Mouse (Mus musculus): ENCODE data around the gene Gcc1.

Gene Gcc1

DNA sequence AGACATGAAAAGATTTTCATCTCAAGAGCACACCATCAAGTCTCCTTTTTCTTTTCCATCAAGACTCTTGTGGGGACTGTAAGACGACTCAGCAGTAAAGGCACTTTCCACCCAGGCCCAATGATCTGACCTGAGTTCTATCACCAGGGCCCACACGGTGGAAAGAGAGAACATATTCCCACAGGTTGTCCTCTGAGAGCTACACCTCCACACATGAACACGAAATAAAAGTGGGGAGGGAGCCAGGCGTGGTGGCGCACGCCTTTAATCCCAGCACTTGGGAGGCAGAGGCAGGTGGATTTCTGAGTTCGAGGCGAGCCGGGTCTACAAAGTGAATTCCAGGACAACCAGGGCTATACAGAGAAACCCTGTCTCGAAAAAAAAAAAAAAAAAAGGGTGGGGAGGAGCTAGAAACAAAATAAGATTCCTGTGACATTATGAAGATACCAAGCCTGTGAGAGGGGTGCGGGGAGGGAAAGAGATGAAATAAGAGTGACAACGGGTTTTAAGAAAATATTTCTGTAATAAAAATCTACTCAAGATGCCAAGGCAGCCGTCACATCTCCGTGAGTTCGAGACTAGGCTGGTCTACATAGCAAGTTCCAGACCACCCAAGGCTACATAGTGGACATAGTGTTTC, 5.4 kb downstream of the Gcc1 start:
- no peak for DNase-seq (ENCODE audit: low read depth)

DNA sequence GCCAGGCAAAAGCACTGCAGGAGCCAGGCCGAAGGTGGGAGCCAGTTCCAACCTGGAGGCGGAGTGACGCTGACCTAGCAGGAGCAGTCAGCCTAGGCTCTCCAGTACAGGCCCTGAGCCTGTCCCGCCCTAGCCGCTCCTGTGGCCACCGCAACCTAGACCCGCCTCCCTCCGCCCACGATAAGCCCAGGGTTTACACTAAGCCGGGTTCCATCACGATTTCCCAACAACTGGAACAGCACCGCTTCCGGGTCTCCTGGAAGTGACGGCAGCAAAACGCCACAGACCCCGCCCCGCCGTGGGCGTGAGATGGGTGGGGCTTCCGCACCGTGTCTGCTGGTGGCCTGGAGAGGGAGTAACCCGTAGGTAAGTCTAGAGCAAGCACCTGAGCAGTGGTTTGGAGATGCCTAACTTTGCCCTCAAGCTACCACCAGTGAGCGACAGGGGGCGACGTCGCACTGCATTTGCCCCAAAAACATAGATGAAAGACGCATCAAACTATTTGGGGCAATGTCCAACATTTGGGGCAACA, 6.7 kb downstream of the Gcc1 start:
- peak; percentile 98 for DNase-seq (ENCODE audit: low read depth)

DNA sequence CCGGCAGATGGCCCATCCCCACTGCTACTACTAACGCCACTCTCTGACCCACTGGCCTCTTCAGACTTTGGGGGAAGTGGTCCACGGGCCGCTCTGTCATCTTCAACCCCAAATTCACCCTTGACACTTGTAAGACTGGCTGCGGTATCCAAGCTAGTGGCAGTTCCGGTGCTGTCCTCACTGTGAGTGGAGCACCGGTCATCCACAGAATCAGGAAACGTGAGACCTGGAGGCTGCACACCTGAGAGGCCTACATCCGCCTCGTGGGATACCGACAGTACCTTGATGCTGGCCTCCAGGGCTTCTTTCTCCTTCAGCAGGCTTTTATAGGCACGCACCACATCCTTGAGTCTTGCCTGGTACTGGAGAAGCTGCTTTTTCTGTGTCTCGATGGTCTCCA, 7.3 kb downstream of the Gcc1 start:
- DNase-seq (ENCODE audit: low read depth) = no peak

DNA sequence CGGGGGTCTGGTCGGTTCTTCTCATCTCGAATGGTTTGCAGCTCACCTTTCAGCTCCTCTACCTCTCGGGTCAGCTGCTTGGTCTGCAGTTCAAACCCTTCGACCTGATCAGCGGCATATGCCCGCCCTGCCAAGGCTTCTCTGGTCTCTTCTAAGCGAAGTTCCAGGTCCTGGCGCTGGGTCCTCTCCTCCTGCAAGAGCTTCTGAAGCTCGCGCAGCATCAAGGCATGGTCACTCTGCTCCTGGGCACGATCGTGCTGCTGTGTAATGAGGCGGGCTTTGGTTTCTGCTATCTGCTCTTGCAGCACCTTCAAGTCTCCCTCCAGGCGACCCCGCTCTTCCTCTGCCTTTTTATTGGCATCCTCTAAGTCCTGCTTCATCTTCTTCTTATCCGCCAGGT, 7.8 kb downstream of the Gcc1 start:
- DNase-seq (ENCODE audit: low read depth) = no peak

DNA sequence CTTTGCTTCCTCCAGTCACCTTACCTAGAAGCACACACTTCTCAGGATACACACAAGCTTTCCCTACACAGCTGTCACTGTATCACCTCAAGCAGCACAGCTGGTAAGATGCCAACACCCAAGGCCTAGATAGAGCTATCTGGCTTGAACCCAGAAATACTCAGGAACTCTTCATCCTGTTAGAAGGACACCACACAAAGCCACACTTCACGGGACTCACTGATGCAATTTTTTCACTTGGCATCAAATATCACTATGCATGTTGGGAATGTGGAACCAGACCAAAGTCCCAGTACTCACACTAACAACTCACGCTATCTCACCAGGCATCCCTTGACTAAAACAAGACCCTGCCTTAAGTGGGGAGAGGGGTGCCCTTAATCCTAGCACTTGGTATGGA, 8.5 kb downstream of the Gcc1 start:
- no peak for DNase-seq (ENCODE audit: low read depth)

DNA sequence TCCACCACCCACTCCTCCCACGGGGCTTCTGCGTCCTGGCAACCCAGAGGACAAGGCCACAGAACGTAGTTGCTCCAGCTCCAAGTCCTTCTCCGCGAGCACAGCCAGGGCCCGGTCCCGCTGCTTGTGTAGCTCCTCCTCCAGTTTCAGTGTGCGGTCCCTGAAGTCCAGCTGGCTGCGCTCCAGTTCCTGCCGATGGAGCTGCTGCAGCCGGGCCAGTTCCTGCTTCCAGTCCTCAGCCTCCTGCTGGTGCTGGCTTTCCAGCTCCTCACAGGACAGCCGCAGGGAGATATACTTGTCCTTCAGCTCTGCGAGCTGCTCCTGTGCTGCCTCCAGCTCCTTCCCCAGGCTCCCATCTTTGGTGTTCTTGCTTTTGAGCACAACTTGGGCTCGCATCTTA, 9.7 kb downstream of the Gcc1 start:
- DNase-seq (ENCODE audit: low read depth) = no peak

DNA sequence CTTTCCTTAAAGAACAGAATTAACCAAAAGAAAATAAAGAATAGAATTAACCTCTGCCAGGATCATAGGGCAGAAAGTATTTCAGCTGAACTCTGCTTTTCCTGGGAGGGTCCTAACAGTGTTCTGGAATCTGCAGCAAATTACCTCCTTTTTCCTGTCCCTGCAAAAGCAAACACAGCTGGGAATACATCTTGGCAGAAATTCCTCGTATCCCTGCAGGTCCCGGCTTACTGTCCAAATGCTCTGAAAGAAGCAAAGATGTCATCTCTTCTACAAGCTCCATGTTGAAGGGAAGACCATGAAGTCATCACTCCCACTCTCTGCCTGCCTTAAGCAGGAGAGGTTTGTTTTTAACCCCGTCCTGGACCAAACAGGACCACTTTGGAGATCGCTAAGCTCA, 11.2 kb downstream of the Gcc1 start:
- DNase-seq (ENCODE audit: low read depth) = no peak

DNA sequence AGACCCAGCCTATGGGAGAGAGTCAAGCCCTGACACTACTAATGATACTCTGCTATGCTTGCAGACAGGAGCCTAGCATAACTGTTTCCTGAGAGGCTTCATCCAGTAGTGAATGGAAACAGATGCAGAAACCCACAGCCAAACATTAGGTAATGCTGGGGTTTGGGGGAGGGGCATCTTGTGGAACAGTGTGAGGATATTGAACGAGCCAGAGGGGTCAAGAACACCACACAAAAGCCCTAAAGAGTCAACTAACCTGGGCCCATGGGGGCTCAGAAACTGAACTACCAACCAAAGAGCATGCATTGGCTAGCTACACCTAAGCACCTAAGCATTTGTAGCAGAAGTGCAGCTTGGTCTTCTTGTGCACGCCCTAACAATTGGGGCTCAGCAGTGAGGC, 17.0 kb downstream of the Gcc1 start:
- DNase-seq (ENCODE audit: low read depth) = no peak

DNA sequence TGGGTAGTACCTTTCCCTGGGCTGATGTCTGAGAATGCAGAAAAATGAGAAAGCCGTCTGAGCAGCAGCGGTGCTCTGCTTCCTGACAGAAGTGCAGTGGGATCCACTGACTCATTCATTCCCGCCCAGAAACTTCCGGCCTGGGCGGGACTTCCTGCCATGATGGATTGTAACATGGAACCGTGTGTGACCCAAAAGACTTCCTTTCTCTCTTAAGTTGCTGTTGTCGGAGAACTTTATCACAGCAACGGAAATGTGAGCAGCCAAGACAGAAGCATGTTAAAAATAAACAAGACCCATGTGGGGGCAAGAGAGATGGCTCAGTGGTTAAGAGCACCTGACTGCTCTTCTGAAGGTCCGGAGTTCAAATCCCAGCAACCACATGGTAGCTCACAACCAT, 18.1 kb downstream of the Gcc1 start:
- no peak for DNase-seq (ENCODE audit: low read depth)

DNA sequence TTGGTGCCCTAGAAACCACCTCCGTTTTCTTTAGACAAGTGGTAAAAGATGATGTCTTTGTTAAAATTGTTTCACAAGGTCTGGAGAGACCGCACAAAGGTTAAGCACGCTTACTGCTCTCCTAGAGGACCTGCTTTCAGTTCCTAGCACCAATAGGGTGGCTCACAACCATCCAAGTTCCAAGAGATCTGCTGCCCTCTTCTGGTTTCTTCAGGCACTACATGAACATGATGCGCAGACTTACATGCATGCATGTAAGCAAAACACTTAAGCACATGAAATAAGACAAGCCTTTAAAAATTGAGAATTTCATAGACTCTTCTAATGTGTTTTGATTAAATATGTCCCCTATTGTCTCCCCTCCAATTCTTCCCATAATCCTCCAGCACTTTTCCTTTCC, 28.4 kb downstream of the Gcc1 start:
- DNase-seq (ENCODE audit: low read depth) = no peak

DNA sequence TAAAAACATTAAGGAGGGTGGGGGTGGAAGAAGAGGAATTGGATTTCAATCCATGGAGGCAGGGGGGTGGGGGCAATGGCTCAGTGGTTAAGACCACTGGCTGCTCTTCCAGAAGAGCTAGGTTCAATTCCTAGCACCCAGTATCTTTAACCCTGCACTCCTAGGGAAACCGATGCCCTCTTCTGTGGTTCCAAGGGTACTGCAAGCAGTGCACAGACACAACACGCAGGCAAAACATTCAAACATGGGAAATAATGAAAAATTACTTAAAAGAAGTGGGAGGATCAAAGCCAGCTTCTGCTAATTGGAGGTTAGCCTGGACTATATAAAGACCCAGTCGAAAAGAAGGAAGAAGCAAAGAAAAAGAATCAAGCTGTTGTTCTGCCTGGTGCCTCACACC, 29.5 kb downstream of the Gcc1 start:
- no peak for DNase-seq (ENCODE audit: low read depth)

DNA sequence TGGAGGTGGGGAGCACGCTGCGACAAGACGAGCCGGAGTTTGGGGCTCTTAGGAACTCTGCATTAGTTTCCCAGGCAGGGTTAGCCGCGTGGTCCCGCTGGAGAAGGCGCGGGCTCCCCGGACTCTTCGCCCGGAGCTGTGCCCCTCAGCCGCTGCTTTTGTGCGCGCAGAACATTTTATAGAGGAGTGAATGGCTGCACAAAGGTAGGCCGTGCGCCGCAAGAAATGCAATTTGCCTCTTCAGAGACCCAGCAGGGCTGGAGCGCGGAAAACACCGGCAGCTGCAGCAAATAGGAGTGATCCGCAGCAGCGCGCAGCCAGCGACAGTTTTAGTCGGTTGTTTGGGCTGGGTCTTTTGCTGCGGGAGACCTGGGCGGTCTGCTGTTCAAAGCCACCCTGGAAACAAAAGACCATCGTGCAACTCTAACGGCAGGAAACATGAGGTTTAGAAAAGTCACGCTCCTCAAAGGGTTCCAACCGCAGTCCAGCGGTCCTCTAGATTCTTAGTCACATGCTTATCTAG, 30.4 kb downstream of the Gcc1 start, which contains the start of gene Zfp800:
Gene Zfp800, minus strand, starts transcription at position 325 of the 523 bp plus-strand sequence.
- no peak for DNase-seq (ENCODE audit: low read depth)

DNA sequence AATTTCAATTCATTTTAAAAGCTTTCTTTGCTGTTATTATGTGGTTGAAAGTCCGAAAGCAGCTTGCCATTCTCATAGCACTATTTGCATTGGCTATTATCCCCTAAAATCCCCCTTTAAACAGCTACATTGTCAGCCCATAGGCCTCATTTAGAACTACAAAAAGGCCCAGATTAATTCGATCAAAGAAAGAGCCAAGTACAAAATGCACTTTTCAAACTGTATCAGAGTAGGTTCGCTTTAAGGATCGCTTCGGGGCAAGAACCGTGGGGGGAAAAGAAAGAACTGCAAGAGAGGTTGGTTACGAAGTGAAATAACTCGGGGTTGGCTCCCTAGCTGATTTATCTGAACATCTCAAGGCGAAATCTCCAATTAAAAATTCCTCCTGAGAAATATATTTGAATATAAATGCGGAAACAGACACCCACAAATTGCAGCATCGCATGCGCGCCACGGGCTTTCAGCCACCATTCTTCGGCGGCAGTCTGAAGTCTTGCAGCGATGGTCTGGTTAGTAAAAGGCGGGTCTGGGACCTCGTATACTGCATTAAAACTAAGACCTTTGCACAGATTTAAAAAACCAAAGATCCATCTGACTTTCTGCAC, 31.2 kb downstream of the Gcc1 start:
- DNase-seq (ENCODE audit: low read depth) = no peak

DNA sequence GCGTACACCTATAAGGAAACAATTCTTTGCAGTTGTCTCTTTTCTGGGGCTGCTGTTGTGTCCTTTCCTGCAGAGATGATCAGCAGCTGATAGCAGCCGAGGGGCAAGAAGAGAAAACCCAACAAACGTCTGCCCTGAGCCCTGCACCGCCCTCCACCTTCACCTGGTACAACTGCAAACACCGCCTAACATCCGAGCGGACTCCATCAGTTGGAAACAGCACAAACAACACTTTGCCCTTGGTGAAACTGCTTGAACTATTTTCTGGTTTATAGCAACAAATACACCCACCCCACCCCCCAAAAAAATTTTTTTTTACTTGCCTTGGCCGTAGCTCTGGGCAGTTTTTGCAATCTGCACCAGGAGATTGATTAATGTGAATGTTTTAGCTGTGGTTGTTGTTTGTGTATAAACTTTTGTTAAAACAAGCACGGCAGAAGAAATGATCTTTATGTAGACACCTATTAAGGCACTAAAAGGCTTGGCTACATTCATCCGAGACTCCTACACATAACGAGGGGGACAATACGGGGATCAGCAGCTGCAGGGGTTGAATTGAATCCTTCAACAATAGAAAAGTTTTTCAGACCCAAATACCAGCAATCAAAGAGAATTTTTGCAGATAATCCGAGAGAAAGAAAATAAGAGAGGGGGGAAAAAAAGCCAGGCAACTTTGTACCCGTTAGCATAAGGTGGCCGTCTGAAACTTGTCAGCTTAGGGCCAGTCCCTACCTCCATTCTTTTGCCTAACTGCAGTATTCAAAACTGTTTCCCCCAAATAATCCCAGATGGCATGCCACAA, 31.9 kb downstream of the Gcc1 start:
- DNase-seq (ENCODE audit: low read depth) = no peak

DNA sequence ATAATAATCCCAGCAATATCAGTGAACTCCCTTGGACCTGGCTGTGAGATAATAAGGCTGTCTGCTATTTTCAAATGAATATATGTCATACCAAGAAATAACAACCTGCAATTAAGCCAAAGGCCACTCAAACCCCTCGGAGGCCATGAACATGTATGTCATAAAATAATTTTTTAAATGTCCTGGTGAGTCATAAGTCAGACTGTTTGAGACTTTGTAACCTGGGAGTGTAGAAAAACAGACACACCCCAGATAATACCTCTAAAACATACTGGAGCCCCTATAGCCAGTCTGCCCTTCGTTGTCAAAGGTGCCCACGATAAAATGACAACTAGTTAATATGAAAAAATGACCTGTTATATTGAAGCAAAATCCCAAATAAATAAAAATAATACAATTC, 39.2 kb downstream of the Gcc1 start:
- DNase-seq (ENCODE audit: low read depth) = no peak

DNA sequence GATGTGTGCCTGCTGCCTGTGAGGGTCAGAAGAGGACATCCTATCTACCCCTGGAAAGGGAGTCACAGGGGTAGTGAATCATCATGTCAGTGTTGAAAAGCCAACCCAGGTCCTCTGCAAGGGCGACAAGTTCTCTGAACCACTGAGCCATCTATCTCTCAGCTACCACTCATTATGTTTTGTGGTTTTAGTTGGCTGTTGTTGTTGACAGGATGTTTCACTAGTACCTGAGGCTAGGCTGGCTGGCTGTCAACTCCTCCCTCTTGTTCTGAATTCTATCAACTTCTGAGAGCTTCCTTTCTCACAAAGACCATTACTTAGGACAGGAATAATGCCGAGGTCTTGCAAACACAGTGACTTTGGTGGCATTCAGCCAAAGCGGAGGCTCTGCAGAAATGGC, 43.0 kb downstream of the Gcc1 start:
- no peak for DNase-seq (ENCODE audit: low read depth)

DNA sequence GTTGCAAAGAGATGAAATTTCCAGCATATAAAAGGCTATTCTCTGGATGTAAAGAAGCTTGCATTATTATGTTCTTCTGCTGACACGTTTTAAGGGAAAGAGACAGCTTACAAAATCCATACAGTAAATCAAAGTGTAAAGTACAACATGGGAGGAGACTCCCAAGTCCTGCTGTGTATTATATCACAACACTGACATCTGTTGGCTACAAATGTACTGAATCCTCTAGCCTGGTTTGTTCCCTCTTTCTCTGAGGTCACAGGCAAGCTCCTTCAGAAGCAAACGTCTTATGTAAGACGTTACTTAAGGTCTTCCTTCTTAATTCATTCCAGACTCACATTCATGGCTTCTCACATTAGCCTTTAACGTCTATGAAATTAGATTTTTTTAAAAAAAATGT, 46.2 kb downstream of the Gcc1 start:
- DNase-seq (ENCODE audit: low read depth) = no peak

DNA sequence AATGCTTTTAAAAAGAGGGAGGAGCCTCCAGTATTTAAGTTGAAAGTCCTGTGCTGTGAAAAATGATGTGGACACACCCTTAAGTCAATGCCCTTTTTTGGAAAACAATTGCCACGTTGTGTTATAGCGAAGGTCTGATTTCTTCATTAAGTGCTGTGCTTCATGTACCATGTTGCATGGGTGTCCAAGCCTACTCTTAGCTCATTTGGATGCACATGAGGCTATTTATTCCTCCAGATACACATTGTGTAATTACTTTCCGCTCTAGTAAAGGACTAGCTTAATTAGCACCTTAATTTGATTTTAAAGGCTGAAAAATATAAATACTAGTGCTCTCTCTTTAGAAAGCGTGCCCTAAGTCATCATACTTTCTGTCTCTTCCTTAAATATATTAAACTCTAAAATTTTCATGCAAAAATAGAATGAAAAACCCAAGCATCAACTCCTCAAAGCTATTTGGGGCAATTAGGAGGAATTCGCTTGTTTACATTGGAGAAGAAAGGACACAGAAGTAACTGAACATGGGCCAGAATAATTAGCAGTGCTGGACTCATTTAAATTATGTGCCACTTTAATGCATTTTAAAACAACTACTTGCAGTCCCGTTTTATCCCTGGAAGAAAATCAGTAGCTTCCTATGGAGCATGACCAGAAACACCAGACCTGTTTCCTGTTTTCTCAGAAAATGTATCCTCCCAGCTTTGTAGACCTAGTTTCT, 58.1 kb downstream of the Gcc1 start:
- DNase-seq (ENCODE audit: low read depth) = no peak

DNA sequence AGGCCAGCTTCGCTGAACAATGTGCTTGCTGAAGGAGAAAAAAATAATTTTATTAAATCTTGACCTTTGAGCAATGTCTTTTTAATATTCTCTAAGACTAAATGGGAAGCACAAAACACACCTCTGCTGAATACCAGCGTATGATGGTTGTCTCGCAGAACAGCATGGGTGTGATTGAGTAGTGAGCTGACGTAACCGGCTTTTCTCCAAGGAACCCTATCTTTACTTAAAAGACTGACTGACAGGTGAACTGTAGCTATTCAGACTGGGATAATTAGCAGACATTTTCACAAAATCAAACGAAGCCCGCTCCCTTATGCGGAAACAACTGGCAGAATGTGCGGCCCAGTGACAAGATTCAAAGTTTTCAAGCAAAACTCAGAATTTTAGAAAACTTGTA, 60.6 kb downstream of the Gcc1 start:
- DNase-seq (ENCODE audit: low read depth) = no peak

Measured in fibroblast of lung, adult 2 months (primary cell).